11 mouse cellular contexts compared by ENCODE assay signal in genomic region chr11:96899449-96900306, GRCm38 (mm10). TPM values are rescaled to one million over a fixed set of nuclear protein-coding genes. Genes with fewer than 3 reads are reported as not detected.
DNase-seq lines count a peak whose midpoint lies in the region; ATAC-seq and TF ChIP-seq lines count a peak whose summit lies in the region.
"Had no signal": no experiment of that assay in that cellular context is flagged by ENCODE, and none has a peak within 500 bp of the region (broad histone marks: within the 10 kb centered on the region; RNA-seq: fewer than 3 reads in every experiment).

No protein-coding gene starts in this region.

- no peak overlapping the region for H3K27ac ChIP-seq in intestine, postnatal 0 days (ENCODE audit: low read depth, low read length)
- H3K27ac ChIP-seq in intestine, embryonic 16.5 days (ENCODE audit: low read length) = no peak overlapping the region
- H3K27ac ChIP-seq in embryonic facial prominence, embryonic 12.5 days = peak overlapping the region; percentile 41; the same call in 1 of the 2 replicates
- H3K27ac ChIP-seq in limb, embryonic 11.5 days (replicated peaks; ENCODE audit: low read depth, low read length) = no peak overlapping the region
- H3K27ac ChIP-seq: macrophage had no signal

- no peak for ATAC-seq in intestine, postnatal 0 days
- no peak for ATAC-seq in intestine, embryonic 16.5 days
- peak; percentile 69 for ATAC-seq in embryonic facial prominence, embryonic 12.5 days (ENCODE audit: insufficient number of reproducible peaks, insufficient read depth, low FRiP score, low TSS enrichment)
- ATAC-seq in limb, embryonic 11.5 days (ENCODE audit: insufficient number of reproducible peaks, low FRiP score, low TSS enrichment, low read depth) = no peak
- ATAC-seq: CD4-positive, CD25-positive, alpha-beta regulatory T cell, adult 4 months had no signal

- H3K9me3 ChIP-seq in intestine, postnatal 0 days (ENCODE audit: control insufficient read depth) = no peaks in the 10 kb centered on the region
- H3K9me3 ChIP-seq in intestine, embryonic 16.5 days (ENCODE audit: control insufficient read depth, low read length) = no peaks in the 10 kb centered on the region
- no peaks in the 10 kb centered on the region for H3K9me3 ChIP-seq in embryonic facial prominence, embryonic 12.5 days
- H3K9me3 ChIP-seq in limb, embryonic 11.5 days (ENCODE audit: control insufficient read depth, low read length) = no peaks in the 10 kb centered on the region

- WGBS in intestine, postnatal 0 days = 58% methylated on average over 13 of the region's 13 CpGs
- 48% methylated on average over 13 of the region's 13 CpGs for WGBS in intestine, embryonic 16.5 days
- 34% methylated on average over 13 of the region's 13 CpGs for WGBS in embryonic facial prominence, embryonic 12.5 days
- 32% methylated on average over 12 of the region's 13 CpGs for WGBS in limb, embryonic 11.5 days

- no peak overlapping the region for H3K4me3 ChIP-seq in intestine, postnatal 0 days (ENCODE audit: low read depth, low read length)
- no peak overlapping the region for H3K4me3 ChIP-seq in intestine, embryonic 16.5 days (ENCODE audit: low read length)
- H3K4me3 ChIP-seq in embryonic facial prominence, embryonic 12.5 days = no peak overlapping the region
- no peak overlapping the region for H3K4me3 ChIP-seq in limb, embryonic 11.5 days (ENCODE audit: low read depth, low read length)

- H3K36me3 ChIP-seq in intestine, postnatal 0 days (ENCODE audit: control insufficient read depth, insufficient read depth) = no peaks in the 10 kb centered on the region
- no peaks in the 10 kb centered on the region for H3K36me3 ChIP-seq in intestine, embryonic 16.5 days (ENCODE audit: control insufficient read depth, insufficient read depth, low read length)
- H3K36me3 ChIP-seq in embryonic facial prominence, embryonic 12.5 days = no peaks in the 10 kb centered on the region
- no peaks in the 10 kb centered on the region for H3K36me3 ChIP-seq in limb, embryonic 11.5 days (ENCODE audit: control insufficient read depth, insufficient read depth, low read length)

- TF ChIP-seq CTCF in intestine, postnatal 0 days (IDR thresholded peaks at IDR 0.05; ENCODE audit: low read depth) = no peak

- no peaks in the 10 kb centered on the region for H3K27me3 ChIP-seq in intestine, postnatal 0 days (replicated peaks; ENCODE audit: control insufficient read depth, insufficient read depth, low read length)
- H3K27me3 ChIP-seq in intestine, embryonic 16.5 days (replicated peaks; ENCODE audit: control insufficient read depth, insufficient read depth, low read length) = no peaks in the 10 kb centered on the region
- no peaks in the 10 kb centered on the region for H3K27me3 ChIP-seq in embryonic facial prominence, embryonic 12.5 days
- no peaks in the 10 kb centered on the region for H3K27me3 ChIP-seq in limb, embryonic 11.5 days (ENCODE audit: control insufficient read depth, insufficient read depth, low read length)

- peak; percentile 57 for DNase-seq in limb, embryonic 11.5 days (ENCODE audit: low spot score)
- DNase-seq in retina, embryonic 14.5 days (ENCODE audit: low spot score) = peak; percentile 78
- no peak for DNase-seq in thymus, postnatal 25 days
- no peak for DNase-seq in B cell, adult 2 months
- DNase-seq in kidney, adult 9 months = no peak
- DNase-seq: cerebellum, adult 8-10 months had no signal

- H3K4me1 ChIP-seq in intestine, postnatal 0 days (replicated peaks; ENCODE audit: control insufficient read depth, insufficient read depth, low read length) = no peaks in the 10 kb centered on the region
- 0 out of 2 replicates have a peak, but pooled peaks cover 5% of the 10 kb centered on the region for H3K4me1 ChIP-seq in intestine, embryonic 16.5 days (ENCODE audit: control insufficient read depth, insufficient read depth, low read length)
- H3K4me1 ChIP-seq in embryonic facial prominence, embryonic 12.5 days = peaks cover 26% of the 10 kb centered on the region
- H3K4me1 ChIP-seq in limb, embryonic 11.5 days (ENCODE audit: control insufficient read depth, insufficient read depth, low read length) = peaks cover 18% of the 10 kb centered on the region

- H3K4me2 ChIP-seq in intestine, postnatal 0 days (replicated peaks; ENCODE audit: low read depth) = no peak overlapping the region
- no peak overlapping the region for H3K4me2 ChIP-seq in intestine, embryonic 16.5 days (ENCODE audit: low read depth, low read length)
- H3K4me2 ChIP-seq in embryonic facial prominence, embryonic 12.5 days (replicated peaks) = 0 out of 2 replicates have a peak overlapping the region, but pooled peaks have one; percentile 9
- no peak overlapping the region; the same call in 1 of the 2 replicates for H3K4me2 ChIP-seq in limb, embryonic 11.5 days (ENCODE audit: low read depth, severe bottlenecking)

- peak overlapping the region; percentile 3; the same call in 1 of the 2 replicates for H3K9ac ChIP-seq in intestine, postnatal 0 days (ENCODE audit: low read depth, low read length)
- H3K9ac ChIP-seq in intestine, embryonic 16.5 days (ENCODE audit: low read depth, low read length) = no peak overlapping the region
- H3K9ac ChIP-seq in embryonic facial prominence, embryonic 12.5 days = no peak overlapping the region
- no peak overlapping the region; the same call in 1 of the 2 replicates for H3K9ac ChIP-seq in limb, embryonic 11.5 days (ENCODE audit: low read length)

RNA-seq across cellular contexts. Expression of gene Cdk5rap3, which starts 16.6 kb away (rescaled TPM):
- 64.1 and 68.9 TPM in 2 replicates for polyA plus RNA-seq in intestine, postnatal 0 days (2015; fragmentation: Nextera tagmentation; extraction: Ambion mirVana)
- 68.1 and 70.1 TPM in 2 replicates for polyA plus RNA-seq in intestine, embryonic 16.5 days (2015; fragmentation: Nextera tagmentation; extraction: Ambion mirVana)
- 88.2 and 96.5 TPM in 2 replicates for polyA plus RNA-seq in embryonic facial prominence, embryonic 12.5 days (2016; fragmentation: Nextera tagmentation; extraction: Ambion mirVana)
- polyA plus RNA-seq in limb, embryonic 11.5 days (2014; fragmentation: Nextera tagmentation; extraction: Ambion mirVana) = 72.5 and 77.0 TPM in 2 replicates

RNA-seq across cellular contexts. Expression of gene Prr15l, which starts 28.2 kb away (rescaled TPM):
- 138 and 141 TPM in 2 replicates for polyA plus RNA-seq in intestine, postnatal 0 days (2015; fragmentation: Nextera tagmentation; extraction: Ambion mirVana)
- 116 and 121 TPM in 2 replicates for polyA plus RNA-seq in intestine, embryonic 16.5 days (2015; fragmentation: Nextera tagmentation; extraction: Ambion mirVana)
- polyA plus RNA-seq in embryonic facial prominence, embryonic 12.5 days (2016; fragmentation: Nextera tagmentation; extraction: Ambion mirVana) = 2.4 and 3.3 TPM in 2 replicates
- 0.35 and 0.97 TPM in 2 replicates for polyA plus RNA-seq in limb, embryonic 11.5 days (2014; fragmentation: Nextera tagmentation; extraction: Ambion mirVana)
- polyA plus RNA-seq: macrophage had no signal

RNA-seq across cellular contexts. Expression of gene Pnpo, which starts 44.1 kb away (rescaled TPM):
- polyA plus RNA-seq in intestine, postnatal 0 days (2015; fragmentation: Nextera tagmentation; extraction: Ambion mirVana) = 145 and 158 TPM in 2 replicates
- polyA plus RNA-seq in intestine, embryonic 16.5 days (2015; fragmentation: Nextera tagmentation; extraction: Ambion mirVana) = 125 and 141 TPM in 2 replicates
- polyA plus RNA-seq in embryonic facial prominence, embryonic 12.5 days (2016; fragmentation: Nextera tagmentation; extraction: Ambion mirVana) = 21.5 and 22.2 TPM in 2 replicates
- 25.5 and 27.5 TPM in 2 replicates for polyA plus RNA-seq in limb, embryonic 11.5 days (2014; fragmentation: Nextera tagmentation; extraction: Ambion mirVana)

RNA-seq across cellular contexts. Expression of gene Copz2, which starts 50.0 kb away (rescaled TPM):
- 46.8 and 47.6 TPM in 2 replicates for polyA plus RNA-seq in intestine, postnatal 0 days (2015; fragmentation: Nextera tagmentation; extraction: Ambion mirVana)
- 76.6 and 81.4 TPM in 2 replicates for polyA plus RNA-seq in intestine, embryonic 16.5 days (2015; fragmentation: Nextera tagmentation; extraction: Ambion mirVana)
- 88.9 and 94.3 TPM in 2 replicates for polyA plus RNA-seq in embryonic facial prominence, embryonic 12.5 days (2016; fragmentation: Nextera tagmentation; extraction: Ambion mirVana)
- polyA plus RNA-seq in limb, embryonic 11.5 days (2014; fragmentation: Nextera tagmentation; extraction: Ambion mirVana) = 53.8 and 56.8 TPM in 2 replicates
- polyA plus RNA-seq: CD4-positive, CD25-positive, alpha-beta regulatory T cell, adult 4 months had no signal

Comparison
In these comparisons a context has a peak if more than half of its experiments do, and no peak if none do; other contexts are left out.
1. DNase-seq: peak in limb, embryonic 11.5 days (single experiment) and retina, embryonic 14.5 days (single experiment); none in thymus, postnatal 25 days (single experiment), B cell, adult 2 months (0 of 2) and kidney, adult 9 months (single experiment).
2. RNA of gene Prr15l, which starts 28.2 kb away (polyA plus RNA-seq): 138 to 141 TPM in intestine, postnatal 0 days and 116 to 121 TPM in intestine, embryonic 16.5 days; 2.4 to 3.3 TPM in embryonic facial prominence, embryonic 12.5 days and 0.35 to 0.97 TPM in limb, embryonic 11.5 days; every median in the first group is over 10 times any median in the second.